Mouse (Mus musculus): Measurements from ENCODE around the gene AU021092. TPM values are rescaled to one million over a fixed set of nuclear protein-coding genes. Genes with fewer than 3 reads are reported as not detected.

The AU021092 gene
- polyA plus RNA-seq (2015; fragmentation: Nextera tagmentation; extraction: Ambion mirVana), result 11.2 and 13.8 TPM in 2 replicates

GRCm38 (mm10) chr16:5222140-5222539 lies at the start of gene AU021092:
TSS of gene AU021092 (minus strand) at chr16:5222299.

GRCm38 (mm10) chr16:5255779-5256496 lies 33.8 kb upstream of the AU021092 start, which contains the start of gene Eef2kmt:
TSS of gene Eef2kmt (minus strand) at chr16:5255983.

GRCm38 (mm10) chr16:5233418-5234313 lies 11.6 kb upstream of the AU021092 start, which contains the start of gene Alg1:
TSS of gene Alg1 (plus strand) at chr16:5233621.

GRCm38 (mm10) chr16:5203668-5204433 lies 18.2 kb downstream of the AU021092 start, which contains the start of gene Nagpa:
TSS of gene Nagpa (minus strand) at chr16:5204012.

Other genes starting within 250 kb of the AU021092 start
- gene Sept12, start 224.4 kb downstream of the AU021092 start, polyA plus RNA-seq (2015; fragmentation: Nextera tagmentation; extraction: Ambion mirVana), result 0.11 TPM in 1 of 2 replicates, not detected in the other
- gene Smim22, start 215.0 kb downstream of the AU021092 start, polyA plus RNA-seq (2015; fragmentation: Nextera tagmentation; extraction: Ambion mirVana), result 1.1 and 1.8 TPM in 2 replicates
- 41.5 and 49.4 TPM in 2 replicates for gene Rogdi, start 208.7 kb downstream of the AU021092 start, polyA plus RNA-seq (2015; fragmentation: Nextera tagmentation; extraction: Ambion mirVana)
- gene Glyr1, start 172.4 kb downstream of the AU021092 start, polyA plus RNA-seq (2015; fragmentation: Nextera tagmentation; extraction: Ambion mirVana), result 44.9 and 52.4 TPM in 2 replicates
- gene Ubn1, start 172.2 kb downstream of the AU021092 start, polyA plus RNA-seq (2015; fragmentation: Nextera tagmentation; extraction: Ambion mirVana), result 16.3 and 16.7 TPM in 2 replicates
- 0.91 and 1.3 TPM in 2 replicates for gene Ppl, start 89.9 kb downstream of the AU021092 start, polyA plus RNA-seq (2015; fragmentation: Nextera tagmentation; extraction: Ambion mirVana)
- gene Sec14l5, start 75.2 kb downstream of the AU021092 start, polyA plus RNA-seq (2015; fragmentation: Nextera tagmentation; extraction: Ambion mirVana), result 0.04 TPM in 1 of 2 replicates, not detected in the other
- gene Nagpa, start 18.3 kb downstream of the AU021092 start, polyA plus RNA-seq (2015; fragmentation: Nextera tagmentation; extraction: Ambion mirVana), result 13.2 and 14.6 TPM in 2 replicates
- gene Alg1, start 11.3 kb upstream of the AU021092 start, polyA plus RNA-seq (2015; fragmentation: Nextera tagmentation; extraction: Ambion mirVana), result 15.1 and 17.8 TPM in 2 replicates
- 12.7 and 15.8 TPM in 2 replicates for gene Eef2kmt, start 33.7 kb upstream of the AU021092 start, polyA plus RNA-seq (2015; fragmentation: Nextera tagmentation; extraction: Ambion mirVana)

All from spleen, postnatal 0 days (tissue).